Mouse (Mus musculus) adrenal gland, postnatal 10 days (tissue): Measurements from ENCODE around the gene Fxyd7. TPM values are rescaled to one million over a fixed set of nuclear protein-coding genes. Genes with fewer than 3 reads are reported as not detected.

Experiments
- DNase-seq: peaks from one replicate; pipeline ENCODE4 v3.0.0; 2021; ENCODE audit warnings: mixed read lengths
- microRNA-seq: library from miRNA; unstranded; fragments of <30 nt; microRNA quantifications from one replicate; pipeline ENCODE4 v1.2.0, GENCODE M21; 2021
- total RNA-seq, 2 experiments: library from RNA; stranded (reverse); gene quantifications; 2 replicates each; pipeline ENCODE4 v1.2.3; 2021

Gene Fxyd7
- total RNA-seq, 2 experiments from 2014 or later, result 7.5 to 18.2 TPM

DNA sequence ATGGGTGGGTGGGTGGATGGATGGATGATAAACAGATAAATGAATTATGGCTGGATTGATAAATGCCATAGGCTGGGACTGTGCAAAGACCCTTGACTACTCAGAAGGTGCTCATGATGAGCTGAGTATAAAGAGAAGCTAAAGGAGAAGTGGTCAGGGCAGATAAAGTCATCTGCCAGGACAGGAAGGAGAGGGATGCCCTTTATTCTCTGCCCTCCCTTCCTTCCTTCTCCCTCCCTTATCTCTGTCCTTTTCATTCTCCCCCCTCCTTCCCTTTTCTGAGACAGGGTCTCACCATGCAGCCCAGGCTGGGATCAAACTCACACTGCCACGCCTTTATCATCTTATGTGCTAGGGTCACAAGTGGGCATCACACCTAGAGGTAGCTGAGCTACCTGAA is 43.5 kb downstream of the Fxyd7 start:
- DNase-seq, result no peak

DNA sequence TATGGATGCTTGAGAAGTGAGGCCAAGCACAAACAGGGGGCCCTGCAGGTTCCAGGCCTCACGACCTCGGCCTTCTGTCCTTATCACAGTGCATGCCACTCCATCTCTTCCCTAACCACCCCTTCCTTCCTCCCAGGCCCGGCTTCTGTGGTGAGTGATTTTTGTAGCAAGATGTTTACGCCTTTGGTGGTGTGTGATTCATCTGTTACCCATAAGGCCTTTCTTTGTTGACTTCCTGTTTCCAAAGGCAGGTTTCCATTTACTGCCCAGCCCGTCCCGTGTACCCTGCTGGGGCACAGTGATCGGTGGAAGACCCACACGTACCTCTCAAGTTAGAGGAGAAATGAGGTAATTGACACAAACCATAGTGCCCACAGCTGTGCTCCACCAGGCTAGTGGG is 48.6 kb downstream of the Fxyd7 start:
- DNase-seq, result no peak

DNA sequence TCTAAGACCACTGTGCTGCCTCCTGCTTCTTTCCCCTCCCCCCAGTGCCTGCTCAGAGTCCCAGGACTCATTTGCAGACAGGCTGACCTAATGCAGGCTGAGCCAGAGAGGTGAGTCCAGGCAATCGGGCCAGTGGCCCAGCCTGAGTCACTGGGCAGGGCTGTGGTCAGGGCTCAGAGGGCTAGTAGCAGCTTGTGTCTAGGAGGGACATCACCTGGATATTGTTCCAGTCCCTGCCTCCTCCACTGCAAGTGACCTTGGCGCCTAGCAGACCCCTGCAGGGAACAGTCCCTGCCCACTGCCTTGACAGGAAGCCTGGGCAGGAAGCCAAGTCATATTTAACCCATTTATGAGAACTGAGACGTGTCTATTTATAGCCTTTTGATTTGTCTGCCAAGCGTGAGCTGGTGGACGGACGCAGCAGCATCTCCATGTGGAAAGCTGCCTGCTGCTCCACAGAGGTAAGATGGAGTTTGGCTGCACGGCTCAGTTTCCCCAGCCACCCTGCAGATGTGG is 50.7 kb downstream of the Fxyd7 start:
- DNase-seq, result peak; percentile 79

DNA sequence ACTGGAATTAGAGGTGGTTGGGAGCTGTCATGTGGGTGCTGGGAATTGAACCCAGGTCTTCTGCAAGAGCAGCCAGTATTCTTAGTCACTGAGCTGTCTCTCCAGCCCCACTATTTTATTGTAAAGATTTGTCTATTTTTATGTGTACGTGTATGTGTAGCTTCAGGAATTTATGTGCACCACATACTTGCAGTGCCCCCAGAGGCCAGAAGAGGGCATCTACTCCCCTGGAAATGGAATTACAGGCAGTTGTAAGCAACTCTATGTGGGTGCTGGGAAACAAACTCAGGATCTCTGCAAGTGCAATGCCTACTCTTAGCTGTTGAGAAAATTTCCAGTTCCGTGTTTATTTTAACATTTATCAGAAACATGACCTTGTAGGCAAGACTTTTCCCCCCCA is 54.8 kb downstream of the Fxyd7 start:
- no peak for DNase-seq

DNA sequence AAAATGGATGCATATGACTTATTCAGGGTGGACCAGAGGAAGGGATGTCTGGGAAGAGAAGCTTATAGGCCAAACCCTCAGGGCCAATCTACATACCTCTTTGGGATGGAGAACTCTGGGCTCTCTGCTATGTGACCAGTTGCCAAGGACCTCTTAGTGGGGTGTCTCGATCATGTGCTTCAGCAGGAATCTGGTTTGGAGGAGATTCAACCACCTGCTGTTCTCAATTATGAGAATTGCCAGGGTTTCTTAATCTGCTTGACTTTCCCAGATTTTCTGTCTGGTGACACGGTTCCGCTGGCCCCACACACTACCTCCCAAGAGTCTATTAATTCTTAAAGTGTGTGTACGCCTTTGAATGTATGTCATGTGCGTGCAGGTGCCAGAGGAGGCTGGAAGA is 57.3 kb downstream of the Fxyd7 start:
- no peak for DNase-seq

Small RNA genes within 50 kb of the gene (microRNA-seq; reads per million reads assigned to microRNA genes)
- gene Mir7050, result not detected

Other genes with a start within 250 kb of the Fxyd7 start
- gene Ffar2, start 227.7 kb downstream of the Fxyd7 start, total RNA-seq, result 1 to 10 TPM in 1 of 2 experiments, under 1 TPM in 1; 0.94 to 1.7 TPM
- gene Ffar3, start 195.3 kb downstream of the Fxyd7 start, total RNA-seq, result under 1 TPM; 0.27 to 0.88 TPM
- gene Ffar1, start 189.9 kb downstream of the Fxyd7 start, total RNA-seq, result under 1 TPM; 0.09 to 0.12 TPM
- gene Cd22, start 171.1 kb downstream of the Fxyd7 start, total RNA-seq, result 1 to 10 TPM; 3.3 to 5.1 TPM
- under 1 TPM; 0.45 to 0.58 TPM for gene Mag, start 136.6 kb downstream of the Fxyd7 start, total RNA-seq
- gene Hamp2, start 126.8 kb downstream of the Fxyd7 start, total RNA-seq, result 1 to 10 TPM in 1 of 2 experiments, not detected in 1; 1.1 TPM
- 1 to 10 TPM in 1 of 2 experiments, under 1 TPM in 1; 0.88 to 1.3 TPM for gene Hamp, start 107.4 kb downstream of the Fxyd7 start, total RNA-seq
- 100 to 1,000 TPM; 105 to 108 TPM for gene Usf2, start 94.7 kb downstream of the Fxyd7 start, total RNA-seq
- gene Lsr, start 78.0 kb downstream of the Fxyd7 start, total RNA-seq, result 10 to 100 TPM; 11.2 to 21.6 TPM
- gene Fam187b, start 77.7 kb downstream of the Fxyd7 start, total RNA-seq, result under 1 TPM; 0.39 to 0.63 TPM
- gene Fxyd5, start 9.0 kb downstream of the Fxyd7 start, total RNA-seq, result 10 to 100 TPM; 39.1 to 42.0 TPM
- gene Fxyd1, start 5.7 kb upstream of the Fxyd7 start, total RNA-seq, result 100 to 1,000 TPM; 353 to 358 TPM
- 1 to 10 TPM; 6.1 to 7.0 TPM for gene Lgi4, start 7.9 kb upstream of the Fxyd7 start, total RNA-seq
- gene Fxyd3, start 25.2 kb upstream of the Fxyd7 start, total RNA-seq, result 1 to 10 TPM; 4.0 to 5.6 TPM
- 10 to 100 TPM; 25.1 to 65.2 TPM for gene Hpn, start 63.8 kb upstream of the Fxyd7 start, total RNA-seq
- gene Scn1b, start 75.5 kb upstream of the Fxyd7 start, total RNA-seq, result 10 to 100 TPM; 15.7 to 39.2 TPM
- 10 to 100 TPM; 39.4 to 60.0 TPM for gene Gramd1a, start 104.4 kb upstream of the Fxyd7 start, total RNA-seq
- gene Scgb2b2, start 239.0 kb upstream of the Fxyd7 start, total RNA-seq, result not detected
- not detected for gene Scgb1b2, start 240.4 kb upstream of the Fxyd7 start, total RNA-seq